Mouse (Mus musculus) liver, embryonic 14 days (tissue): Measurements from ENCODE around the gene Cux1. TPM values are rescaled to one million over a fixed set of nuclear protein-coding genes. Genes with fewer than 3 reads are reported as not detected.

Source experiments
- polyA plus RNA-seq: library from polyadenylated mRNA; depleted of rRNA; stranded (reverse); fragments of >200 nt; gene quantifications from 2 replicates; pipeline ENCODE4 v1.2.3, GENCODE M21; 2012; rRNA removed

The Cux1 gene
- polyA plus RNA-seq = 8.5 and 9.5 TPM in 2 replicates

DNA sequence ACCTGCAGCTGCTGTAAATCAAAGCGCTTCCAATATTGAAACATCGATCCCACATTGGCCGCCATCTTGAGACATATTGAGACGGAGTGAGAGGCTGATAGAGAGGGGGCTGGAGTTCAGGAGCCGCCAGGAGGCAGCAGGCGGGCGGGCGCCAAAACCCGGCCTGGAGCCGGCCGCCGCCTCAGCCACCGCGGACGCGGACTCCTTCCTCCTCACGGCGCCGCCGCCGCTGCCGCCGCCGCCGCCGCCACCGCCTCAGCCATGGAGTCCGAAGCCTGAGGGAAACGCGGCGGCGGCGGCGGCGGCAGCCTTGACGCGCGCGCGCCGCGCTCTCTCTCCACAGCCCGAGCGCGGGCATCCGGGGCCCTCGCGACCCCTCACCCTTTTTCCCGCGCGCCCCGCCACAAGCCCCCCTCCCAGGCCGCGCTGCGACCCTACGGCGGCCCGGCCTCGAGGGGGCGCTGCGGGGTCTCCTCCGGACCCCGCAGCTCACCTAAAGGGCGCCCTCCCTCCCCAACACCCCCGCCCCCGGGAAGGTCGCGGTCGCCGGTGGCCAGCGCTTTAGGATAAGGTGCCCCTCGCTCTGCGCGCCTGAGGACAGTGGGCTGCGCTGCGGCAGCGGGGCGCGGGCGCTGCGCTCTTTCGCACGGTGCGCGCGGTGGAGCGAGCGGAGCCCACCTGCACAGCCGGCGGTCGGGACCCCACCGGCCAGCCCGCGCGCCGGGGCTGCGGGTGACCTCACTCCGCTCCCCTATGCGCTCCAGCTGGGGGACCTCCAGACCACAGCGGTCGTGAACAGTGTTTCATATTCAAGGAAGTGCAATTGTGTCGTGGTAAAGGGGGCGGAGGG, at the start of gene Cux1:
Gene Cux1, minus strand, starts transcription at position 315 of the 850 bp plus-strand sequence.

DNA sequence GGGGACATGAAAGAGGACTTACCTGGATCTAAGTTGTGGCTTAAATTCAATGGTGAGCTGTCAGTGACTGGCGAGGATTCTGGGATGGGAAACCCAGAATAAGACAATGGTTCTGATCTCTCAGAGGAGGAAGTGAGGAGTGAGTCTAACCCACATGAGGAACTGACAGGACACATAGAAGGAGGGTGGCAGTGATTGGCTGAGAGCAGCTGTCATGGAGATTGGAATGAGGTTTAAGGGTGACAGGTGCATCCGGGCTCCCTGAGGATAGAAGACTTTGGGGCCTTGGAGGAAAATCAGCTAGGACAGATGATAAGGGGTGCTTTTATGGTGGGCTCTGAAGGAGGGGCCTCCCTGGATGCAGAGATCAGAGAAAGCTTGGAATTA, 320.8 kb downstream of the Cux1 start, which contains the start of gene Sh2b2:
Gene Sh2b2, minus strand, starts transcription at position 105 of the 387 bp plus-strand sequence.

DNA sequence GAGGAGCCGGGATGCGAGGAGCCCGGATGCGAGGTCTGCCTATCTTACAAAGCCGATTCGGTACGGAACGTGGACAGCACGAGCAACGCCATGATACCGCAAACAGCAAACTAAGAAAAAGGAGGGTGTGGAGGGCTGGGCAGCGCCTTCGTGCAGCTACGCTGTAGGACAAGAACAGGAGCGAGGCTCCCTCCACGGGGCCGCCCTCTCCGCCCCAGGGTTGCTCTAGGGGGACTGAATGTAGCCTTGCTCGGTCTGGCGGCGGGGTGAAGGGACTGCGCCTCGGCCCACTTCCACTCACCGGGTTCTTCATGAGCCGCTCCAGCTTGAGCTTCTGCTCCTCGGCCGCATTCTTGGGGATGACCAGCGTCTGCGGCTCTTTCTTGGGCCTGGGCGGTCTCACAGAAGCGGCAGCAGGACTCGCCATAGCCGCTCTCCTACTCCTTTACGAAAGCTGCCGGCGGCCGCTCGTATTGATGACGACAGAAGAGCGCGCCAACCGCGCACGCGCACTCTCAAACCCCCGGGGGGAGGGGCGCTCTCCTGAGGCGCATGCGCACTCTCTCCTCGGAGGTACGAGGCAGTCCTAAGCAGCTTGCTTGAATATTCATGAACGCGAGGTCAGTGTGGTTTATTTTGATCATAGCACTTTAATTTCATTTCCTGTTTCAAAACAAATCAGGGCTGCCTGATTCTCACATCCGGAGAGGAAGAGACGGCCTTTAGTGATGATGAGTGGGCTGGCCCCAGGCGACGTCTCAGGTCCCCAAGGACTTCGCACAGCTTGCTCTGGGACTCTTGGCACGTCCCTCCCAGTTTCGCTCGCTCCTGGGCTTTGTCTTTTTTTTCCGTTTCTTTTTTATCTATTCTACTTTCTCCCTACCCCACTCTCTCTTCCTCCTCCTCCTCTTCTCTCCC, 368.6 kb downstream of the Cux1 start, which contains the start of gene Prkrip1:
Gene Prkrip1, minus strand, starts transcription at position 490 of the 918 bp plus-strand sequence.

Other genes with a start within 250 kb of the Cux1 start
- not detected in 2 replicates for gene Myl10, start 125.7 kb upstream of the Cux1 start, polyA plus RNA-seq